Mouse (Mus musculus) E14TG2a.4 (cell line): ENCODE results near the gene Nos1.

Source experiments
- H3K27me3 ChIP-seq: 2 replicates; pipeline ENCODE4 v1.6.1; 2014; ENCODE audit warnings: low read length, control low read depth; ENCODE audit not compliant: insufficient read depth
- H3K36me3 ChIP-seq: 2 replicates; pipeline ENCODE4 v1.6.1; 2014; ENCODE audit warnings: low read length, control low read depth; ENCODE audit not compliant: insufficient read depth
- H3K4me1 ChIP-seq: replicated peaks from 2 replicates; pipeline ENCODE4 v1.6.1; 2014; ENCODE audit warnings: low read depth, low read length, control low read depth
- H3K4me3 ChIP-seq: replicated peaks from 2 replicates; pipeline ENCODE4 v1.5.1; 2014; ENCODE audit warnings: mild to moderate bottlenecking, low read length
- H3K9me3 ChIP-seq: 2 replicates; pipeline ENCODE4 v1.6.1; 2014; ENCODE audit warnings: low read length, control low read depth
- CTCF ChIP-seq: conservative IDR thresholded peaks from 2 replicates; pipeline ENCODE4 v1.5.1; 2014; ENCODE audit warnings: low read length
- NANOG ChIP-seq: IDR thresholded peaks from 2 replicates; pipeline ENCODE4 v1.6.1; 2014; ENCODE audit warnings: borderline replicate concordance, low read length, mixed read lengths
- POU5F1 ChIP-seq: IDR thresholded peaks from 2 replicates; pipeline ENCODE4 v1.6.1; 2014; ENCODE audit warnings: low read length, borderline replicate concordance

Nos1 gene

DNA sequence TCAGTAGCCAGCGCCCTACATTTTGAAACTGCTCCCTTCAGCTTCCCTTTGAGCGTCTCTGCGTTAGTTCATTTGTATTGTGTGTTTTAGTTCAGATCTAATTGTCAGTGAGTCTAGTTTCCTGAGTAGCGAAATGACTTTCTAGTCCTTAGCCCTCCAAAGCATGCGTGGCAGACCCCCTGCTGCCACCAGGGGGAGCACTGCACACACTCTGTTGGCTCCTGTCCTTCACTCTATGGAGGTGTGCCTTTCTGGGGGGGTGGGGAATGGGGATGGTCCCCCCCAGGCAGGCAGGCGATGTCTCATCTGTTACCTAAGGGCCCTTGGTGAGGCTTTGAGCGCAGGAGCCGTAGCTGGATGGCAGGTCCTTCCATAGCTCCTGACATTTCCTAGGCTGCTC is 223.8 kb downstream of the Nos1 start:
- Histone ChIP-seq H3K9me3 (no peaks in the 10 kb centered on the region), H3K4me3 (no peak overlapping the region), H3K36me3 (peaks cover 78% of the 10 kb centered on the region), H3K4me1 (peaks cover 40% of the 10 kb centered on the region), H3K27me3 (no peaks in the 10 kb centered on the region)
- TF ChIP-seq CTCF (peak; percentile 93), NANOG (no peak), POU5F1 (no peak)

DNA sequence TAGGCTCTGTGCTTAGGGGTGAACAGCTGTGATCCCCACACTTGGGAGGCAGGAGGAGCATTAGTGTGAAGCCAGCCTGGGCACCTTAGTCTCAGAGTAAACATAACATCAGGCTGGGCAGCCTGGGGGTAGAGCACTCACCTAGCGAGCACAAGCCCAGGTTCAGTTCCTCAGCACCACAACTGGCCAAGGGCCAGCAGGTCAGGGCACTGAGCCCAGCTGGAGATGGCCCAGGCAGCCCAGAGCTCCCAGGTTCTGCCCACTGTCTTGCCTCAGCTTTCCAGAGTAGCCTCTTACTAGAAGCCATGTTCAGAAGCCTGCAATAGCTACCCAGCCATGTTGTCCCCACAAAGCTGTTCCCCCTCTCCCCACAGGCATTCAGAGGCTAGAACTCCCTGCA is 224.9 kb downstream of the Nos1 start:
- no peak overlapping the region for H3K4me3 ChIP-seq
- peaks cover 45% of the 10 kb centered on the region for H3K4me1 ChIP-seq
- H3K36me3 ChIP-seq: peaks cover 72% of the 10 kb centered on the region
- TF ChIP-seq NANOG (no peak), POU5F1 (no peak), CTCF (no peak)
- no peaks in the 10 kb centered on the region for H3K27me3 ChIP-seq
- H3K9me3 ChIP-seq: no peaks in the 10 kb centered on the region

DNA sequence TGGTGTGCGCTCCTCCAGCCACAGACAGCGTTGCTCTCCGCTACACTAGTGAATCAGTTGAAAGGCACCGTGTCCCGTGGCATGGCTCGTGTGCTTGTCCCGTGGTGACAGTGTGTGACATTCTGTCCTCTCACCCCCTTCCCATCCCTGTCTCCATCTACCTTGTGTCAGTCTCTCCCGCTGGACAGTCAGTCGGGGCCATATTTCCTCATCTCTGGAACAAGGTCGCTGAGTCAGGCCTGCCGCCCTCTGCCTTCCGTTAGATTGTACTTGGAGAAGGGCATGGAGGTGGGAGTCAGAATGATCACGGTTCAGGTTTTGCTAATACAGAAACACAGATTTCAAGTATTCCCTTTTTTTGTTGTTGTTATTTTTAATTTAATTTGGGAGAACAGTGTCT is 227.5 kb downstream of the Nos1 start:
- no peak for TF ChIP-seq CTCF
- H3K36me3 ChIP-seq: peaks cover 46% of the 10 kb centered on the region
- no peaks in the 10 kb centered on the region for H3K27me3 ChIP-seq
- H3K4me1 ChIP-seq: peaks cover 48% of the 10 kb centered on the region
- no peak overlapping the region for H3K4me3 ChIP-seq
- H3K9me3 ChIP-seq: no peaks in the 10 kb centered on the region
